Mouse (Mus musculus) c-Kit-positive CD71-positive TER-119-negative erythroid progenitor cells, embryonic 14.5 days (primary cell): Measurements from ENCODE around the gene Dus3l.
A peak's percentile ranks its signal among the peaks of the same experiment; 100 is the strongest.

Experiments used
- DNase-seq: peaks from one replicate; pipeline ENCODE4 v3.0.0-alpha.2; 2013; ENCODE audit warnings: low read depth

Gene Dus3l

GRCm38 (mm10) chr17:56792588-56792987, 28.0 kb downstream of the Dus3l start:
- no peak for DNase-seq

- peak; percentile 79 for DNase-seq
These were observed 29.2 kb downstream of the Dus3l start for GRCm38 (mm10) chr17:56793614-56794319.

GRCm38 (mm10) chr17:56799276-56799675, 34.7 kb downstream of the Dus3l start:
- no peak for DNase-seq

GRCm38 (mm10) chr17:56802065-56802464, 37.5 kb downstream of the Dus3l start:
- DNase-seq = no peak

- no peak for DNase-seq
These were observed 40.4 kb downstream of the Dus3l start for GRCm38 (mm10) chr17:56804952-56805351.

GRCm38 (mm10) chr17:56805784-56806183, 41.2 kb downstream of the Dus3l start:
- no peak for DNase-seq

DNA sequence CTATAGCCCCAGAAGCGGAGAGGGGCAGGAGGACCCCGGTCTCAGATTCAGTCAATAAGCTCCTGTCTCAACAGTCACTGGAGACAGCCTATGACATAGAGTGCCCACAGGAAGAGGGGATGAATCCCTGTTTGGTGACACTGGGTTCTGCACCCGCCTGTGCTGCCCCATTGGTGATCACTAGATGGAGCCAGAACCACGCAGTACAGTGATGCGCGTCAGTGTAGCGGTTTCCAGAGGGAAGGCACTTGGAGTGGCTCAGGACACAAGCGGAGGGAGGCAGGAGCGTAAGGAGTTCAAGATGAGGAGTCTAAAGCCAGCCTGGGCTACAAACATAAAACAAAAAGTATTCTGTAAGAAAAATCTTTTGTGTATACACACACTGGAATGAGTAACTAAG, 44.0 kb downstream of the Dus3l start:
- no peak for DNase-seq

DNA sequence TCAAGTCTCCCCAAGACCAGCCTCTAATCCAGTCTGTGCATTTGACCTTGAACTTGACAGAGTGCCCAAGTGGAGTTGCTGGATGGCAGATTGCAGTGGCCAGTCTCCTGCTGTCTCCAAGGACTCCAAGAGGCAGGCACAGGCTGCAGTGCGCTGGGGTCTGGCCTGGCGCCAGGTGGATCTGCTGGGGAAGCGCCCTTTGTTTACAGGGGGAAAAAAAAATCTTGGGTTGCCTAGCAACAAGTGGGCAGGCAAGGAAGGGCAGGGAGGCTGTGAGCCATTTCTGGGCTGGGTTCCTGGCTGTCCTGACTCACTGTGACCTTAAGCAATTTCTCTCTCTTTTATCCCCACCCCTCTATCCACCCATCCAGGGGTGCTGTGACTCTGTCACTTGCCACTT, 45.7 kb downstream of the Dus3l start:
- no peak for DNase-seq

DNA sequence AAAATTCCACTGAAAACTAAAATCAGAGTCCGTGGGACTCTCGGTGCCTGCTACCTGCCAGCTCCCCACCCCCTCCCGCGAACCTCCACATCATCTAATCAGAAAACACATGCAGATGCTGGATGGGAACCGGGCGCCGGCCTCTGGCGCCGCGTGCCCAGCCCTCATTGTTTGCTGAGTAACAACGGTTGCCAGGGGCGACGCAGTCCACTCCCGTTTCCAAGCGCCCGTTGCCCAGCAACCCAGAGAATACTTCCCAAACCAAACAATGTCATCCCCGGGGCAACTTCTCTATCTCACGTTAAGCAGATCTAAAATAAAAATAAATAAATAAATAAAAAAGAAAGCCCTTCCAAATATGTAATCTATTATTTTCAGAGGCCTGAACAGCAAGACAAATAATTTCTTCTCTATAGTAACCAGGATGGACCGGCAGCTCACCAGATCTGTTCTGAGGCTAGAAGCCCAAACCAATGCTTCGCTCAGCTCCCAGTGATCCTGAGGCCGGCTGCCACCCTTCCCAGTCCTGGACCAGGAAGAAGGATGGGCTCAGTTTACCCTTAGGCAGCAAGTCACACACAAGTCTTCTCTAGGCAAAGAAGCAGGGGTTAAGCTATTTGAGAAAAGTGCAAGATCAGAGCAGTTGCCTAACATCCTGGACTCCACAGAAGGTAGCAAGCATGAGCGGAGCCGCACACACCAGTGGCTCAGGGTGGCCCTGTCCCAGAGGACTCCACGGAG, 49.9 kb downstream of the Dus3l start:
- peak; percentile 79 for DNase-seq

- no peak for DNase-seq
These were observed 50.4 kb downstream of the Dus3l start for GRCm38 (mm10) chr17:56815057-56815345.

DNA sequence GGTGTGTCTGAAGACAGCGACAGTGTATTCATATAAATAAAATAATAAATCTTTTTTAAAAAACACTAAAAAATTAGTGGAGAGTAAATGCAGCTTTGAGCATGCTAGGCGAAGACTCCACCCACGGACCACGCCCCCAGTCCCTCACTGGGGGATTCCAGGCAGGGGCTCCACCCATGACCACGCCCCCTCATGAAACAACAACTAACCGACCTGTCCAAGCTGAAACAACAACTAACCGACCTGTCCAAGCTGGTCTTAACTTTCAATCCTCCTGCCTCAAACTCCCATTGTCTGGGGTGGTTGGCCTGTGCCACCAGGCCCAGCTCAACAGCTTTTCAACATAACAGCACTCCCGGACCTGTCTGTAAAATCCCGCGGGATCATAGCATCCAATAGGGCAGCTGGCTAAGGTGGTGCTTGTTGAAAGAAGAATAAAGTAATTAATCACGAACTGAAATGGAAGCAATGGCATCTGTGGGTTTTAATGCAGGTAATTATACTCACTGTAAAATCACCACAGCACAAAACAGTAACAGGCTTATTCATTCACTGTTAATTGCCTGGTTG, 53.6 kb downstream of the Dus3l start:
- peak; percentile 85 for DNase-seq

- no peak for DNase-seq
These were observed 54.5 kb downstream of the Dus3l start for GRCm38 (mm10) chr17:56819032-56819545.
